Mouse (Mus musculus): Measurements from ENCODE around the gene Tnfsf15. TPM values are rescaled to one million over a fixed set of nuclear protein-coding genes. Genes with fewer than 3 reads are reported as not detected.

The Tnfsf15 gene
- polyA plus RNA-seq, 1 experiment from 2014 or later = 0.25 TPM

GRCm38 (mm10) chr4:63703686-63704085 lies 41.2 kb downstream of the Tnfsf15 start:
- Histone ChIP-seq H3K4me1 (replicated peaks; ENCODE audit: control insufficient read depth, insufficient read depth, low read length) (no peaks in the 10 kb centered on the region), H3K4me2 (replicated peaks; ENCODE audit: low read depth, low read length) (no peak overlapping the region)
- no peak for ATAC-seq (ENCODE audit: low FRiP score)

GRCm38 (mm10) chr4:63702006-63702704 lies 42.8 kb downstream of the Tnfsf15 start:
- ATAC-seq (ENCODE audit: low FRiP score) (no peak), DNase-seq (ENCODE audit: low spot score) (no peak)
- Histone ChIP-seq H3K27me3 (ENCODE audit: control insufficient read depth, insufficient read depth, low read length) (no peaks in the 10 kb centered on the region), H3K4me2 (replicated peaks; ENCODE audit: low read depth, low read length) (no peak overlapping the region), H3K27ac (ENCODE audit: low read depth, low read length) (no peak overlapping the region), H3K4me1 (replicated peaks; ENCODE audit: control insufficient read depth, insufficient read depth, low read length) (no peaks in the 10 kb centered on the region), H3K4me3 (ENCODE audit: low read depth, low read length) (no peak overlapping the region), H3K36me3 (ENCODE audit: control insufficient read depth, insufficient read depth, low read length) (no peaks in the 10 kb centered on the region), H3K9me3 (ENCODE audit: control insufficient read depth, low read length) (no peaks in the 10 kb centered on the region), H3K9ac (ENCODE audit: low read depth, low read length) (no peak overlapping the region)
- 87% methylated on average over 4 of the region's 4 CpGs for WGBS

More at GRCm38 (mm10) chr4:63703686-63704085, 41.2 kb downstream of the Tnfsf15 start:
- Histone ChIP-seq H3K4me3 (ENCODE audit: low read depth, low read length) (no peak overlapping the region), H3K9me3 (ENCODE audit: control insufficient read depth, low read length) (no peaks in the 10 kb centered on the region), H3K9ac (ENCODE audit: low read depth, low read length) (no peak overlapping the region), H3K36me3 (ENCODE audit: control insufficient read depth, insufficient read depth, low read length) (no peaks in the 10 kb centered on the region), H3K27me3 (ENCODE audit: control insufficient read depth, insufficient read depth, low read length) (no peaks in the 10 kb centered on the region), H3K27ac (ENCODE audit: low read depth, low read length) (no peak overlapping the region)
- DNase-seq (ENCODE audit: low spot score) = no peak
- WGBS = 94% methylated on average over 2 of the region's 2 CpGs

GRCm38 (mm10) chr4:63699749-63700148 lies 45.2 kb downstream of the Tnfsf15 start:
- DNase-seq (ENCODE audit: low spot score) = no peak
- 74% methylated on average over 3 of the region's 3 CpGs for WGBS
- H3K36me3 ChIP-seq (ENCODE audit: control insufficient read depth, insufficient read depth, low read length) = no peaks in the 10 kb centered on the region
- no peak overlapping the region for H3K9ac ChIP-seq (ENCODE audit: low read depth, low read length)
- no peaks in the 10 kb centered on the region for H3K4me1 ChIP-seq (replicated peaks; ENCODE audit: control insufficient read depth, insufficient read depth, low read length)
- H3K4me2 ChIP-seq (replicated peaks; ENCODE audit: low read depth, low read length) = no peak overlapping the region
- no peak for ATAC-seq (ENCODE audit: low FRiP score)
- no peak overlapping the region for H3K27ac ChIP-seq (ENCODE audit: low read depth, low read length)
- H3K9me3 ChIP-seq (ENCODE audit: control insufficient read depth, low read length) = no peaks in the 10 kb centered on the region
- no peaks in the 10 kb centered on the region for H3K27me3 ChIP-seq (ENCODE audit: control insufficient read depth, insufficient read depth, low read length)
- no peak overlapping the region for H3K4me3 ChIP-seq (ENCODE audit: low read depth, low read length)

GRCm38 (mm10) chr4:63696921-63697320 lies 48.0 kb downstream of the Tnfsf15 start:
- Histone ChIP-seq H3K36me3 (ENCODE audit: control insufficient read depth, insufficient read depth, low read length) (no peaks in the 10 kb centered on the region), H3K4me1 (replicated peaks; ENCODE audit: control insufficient read depth, insufficient read depth, low read length) (no peaks in the 10 kb centered on the region), H3K9me3 (ENCODE audit: control insufficient read depth, low read length) (no peaks in the 10 kb centered on the region), H3K4me2 (replicated peaks; ENCODE audit: low read depth, low read length) (no peak overlapping the region), H3K4me3 (ENCODE audit: low read depth, low read length) (no peak overlapping the region), H3K9ac (ENCODE audit: low read depth, low read length) (no peak overlapping the region), H3K27ac (ENCODE audit: low read depth, low read length) (no peak overlapping the region), H3K27me3 (ENCODE audit: control insufficient read depth, insufficient read depth, low read length) (no peaks in the 10 kb centered on the region)
- no peak for ATAC-seq (ENCODE audit: low FRiP score)
- no peak for DNase-seq (ENCODE audit: low spot score)
- WGBS = 88% methylated on average over 4 of the region's 4 CpGs

GRCm38 (mm10) chr4:63692351-63692750 lies 52.6 kb downstream of the Tnfsf15 start:
- Histone ChIP-seq H3K36me3 (ENCODE audit: control insufficient read depth, insufficient read depth, low read length) (no peaks in the 10 kb centered on the region), H3K27ac (ENCODE audit: low read depth, low read length) (no peak overlapping the region), H3K27me3 (ENCODE audit: control insufficient read depth, insufficient read depth, low read length) (no peaks in the 10 kb centered on the region), H3K9ac (ENCODE audit: low read depth, low read length) (no peak overlapping the region), H3K4me3 (ENCODE audit: low read depth, low read length) (no peak overlapping the region), H3K4me1 (replicated peaks; ENCODE audit: control insufficient read depth, insufficient read depth, low read length) (no peaks in the 10 kb centered on the region), H3K4me2 (replicated peaks; ENCODE audit: low read depth, low read length) (no peak overlapping the region), H3K9me3 (ENCODE audit: control insufficient read depth, low read length) (no peaks in the 10 kb centered on the region)
- no peak for ATAC-seq (ENCODE audit: low FRiP score)
- DNase-seq (ENCODE audit: low spot score) = no peak

GRCm38 (mm10) chr4:63687429-63687828 lies 57.5 kb downstream of the Tnfsf15 start:
- no peaks in the 10 kb centered on the region for H3K9me3 ChIP-seq (ENCODE audit: control insufficient read depth, low read length)
- no peak overlapping the region for H3K27ac ChIP-seq (ENCODE audit: low read depth, low read length)
- H3K4me3 ChIP-seq (ENCODE audit: low read depth, low read length) = no peak overlapping the region
- no peak overlapping the region for H3K9ac ChIP-seq (ENCODE audit: low read depth, low read length)
- no peak for ATAC-seq (ENCODE audit: low FRiP score)
- no peaks in the 10 kb centered on the region for H3K4me1 ChIP-seq (replicated peaks; ENCODE audit: control insufficient read depth, insufficient read depth, low read length)
- 86% methylated on average over 8 of the region's 8 CpGs for WGBS
- no peaks in the 10 kb centered on the region for H3K27me3 ChIP-seq (ENCODE audit: control insufficient read depth, insufficient read depth, low read length)
- no peaks in the 10 kb centered on the region for H3K36me3 ChIP-seq (ENCODE audit: control insufficient read depth, insufficient read depth, low read length)
- no peak overlapping the region for H3K4me2 ChIP-seq (replicated peaks; ENCODE audit: low read depth, low read length)
- DNase-seq (ENCODE audit: low spot score) = no peak

GRCm38 (mm10) chr4:63686157-63686556 lies 58.8 kb downstream of the Tnfsf15 start:
- Histone ChIP-seq H3K4me2 (replicated peaks; ENCODE audit: low read depth, low read length) (no peak overlapping the region), H3K27ac (ENCODE audit: low read depth, low read length) (no peak overlapping the region), H3K9me3 (ENCODE audit: control insufficient read depth, low read length) (no peaks in the 10 kb centered on the region), H3K9ac (ENCODE audit: low read depth, low read length) (no peak overlapping the region), H3K36me3 (ENCODE audit: control insufficient read depth, insufficient read depth, low read length) (no peaks in the 10 kb centered on the region), H3K27me3 (ENCODE audit: control insufficient read depth, insufficient read depth, low read length) (no peaks in the 10 kb centered on the region), H3K4me3 (ENCODE audit: low read depth, low read length) (no peak overlapping the region), H3K4me1 (replicated peaks; ENCODE audit: control insufficient read depth, insufficient read depth, low read length) (no peaks in the 10 kb centered on the region)
- ATAC-seq (ENCODE audit: low FRiP score) (no peak), DNase-seq (ENCODE audit: low spot score) (peak; percentile 40)

GRCm38 (mm10) chr4:63685253-63685525 lies 59.7 kb downstream of the Tnfsf15 start:
- H3K36me3 ChIP-seq (ENCODE audit: control insufficient read depth, insufficient read depth, low read length) = no peaks in the 10 kb centered on the region
- no peak overlapping the region for H3K27ac ChIP-seq (ENCODE audit: low read depth, low read length)
- no peak overlapping the region for H3K4me3 ChIP-seq (ENCODE audit: low read depth, low read length)
- H3K4me1 ChIP-seq (replicated peaks; ENCODE audit: control insufficient read depth, insufficient read depth, low read length) = no peaks in the 10 kb centered on the region
- WGBS = 57% methylated on average over 4 of the region's 4 CpGs
- H3K27me3 ChIP-seq (ENCODE audit: control insufficient read depth, insufficient read depth, low read length) = no peaks in the 10 kb centered on the region
- H3K9me3 ChIP-seq (ENCODE audit: control insufficient read depth, low read length) = no peaks in the 10 kb centered on the region
- H3K9ac ChIP-seq (ENCODE audit: low read depth, low read length) = no peak overlapping the region
- ATAC-seq (ENCODE audit: low FRiP score) = no peak
- DNase-seq (ENCODE audit: low spot score) = no peak
- H3K4me2 ChIP-seq (replicated peaks; ENCODE audit: low read depth, low read length) = no peak overlapping the region

GRCm38 (mm10) chr4:63684412-63685252 lies 60.3 kb downstream of the Tnfsf15 start:
- DNase-seq (ENCODE audit: low spot score) (no peak), ATAC-seq (ENCODE audit: low FRiP score) (no peak)
- Histone ChIP-seq H3K36me3 (ENCODE audit: control insufficient read depth, insufficient read depth, low read length) (no peaks in the 10 kb centered on the region), H3K4me1 (replicated peaks; ENCODE audit: control insufficient read depth, insufficient read depth, low read length) (no peaks in the 10 kb centered on the region), H3K9ac (ENCODE audit: low read depth, low read length) (no peak overlapping the region), H3K27ac (ENCODE audit: low read depth, low read length) (no peak overlapping the region), H3K9me3 (ENCODE audit: control insufficient read depth, low read length) (no peaks in the 10 kb centered on the region), H3K4me3 (ENCODE audit: low read depth, low read length) (no peak overlapping the region), H3K27me3 (ENCODE audit: control insufficient read depth, insufficient read depth, low read length) (no peaks in the 10 kb centered on the region), H3K4me2 (replicated peaks; ENCODE audit: low read depth, low read length) (no peak overlapping the region)
- 91% methylated on average over 10 of the region's 10 CpGs for WGBS

Data from hindbrain, embryonic 11.5 days (tissue).